In genomic region chr15:79690426-79691022, GRCm38 (mm10) we compare ENCODE assay signal across 8 mouse cellular contexts. TPM values are rescaled to one million over a fixed set of nuclear protein-coding genes. Genes with fewer than 3 reads are reported as not detected.
DNase-seq lines count a peak whose midpoint lies in the region; ATAC-seq and TF ChIP-seq lines count a peak whose summit lies in the region.

TSS of gene Gtpbp1 (plus strand) at chr15:79690845.

- peak within 1 kb of the TSS; percentile 96 for H3K4me2 ChIP-seq in hindbrain, embryonic 13.5 days

- in situ Hi-C loops in Patski (cut with MboI; ENCODE audit: low pct_unique_long_range_greater_than_20kb): no loop called here

- H3K27me3 ChIP-seq in Patski: no peaks in the 10 kb centered on the region
- no peaks in the 10 kb centered on the region for H3K27me3 ChIP-seq in hindbrain, embryonic 13.5 days

- no peak for TF ChIP-seq CTCF in Patski (IDR thresholded peaks at IDR 0.05)

- CTCF ChIA-PET in Patski (lab: Charles Lee): no interaction called here

- 0% methylated on average over 45 of the region's 45 CpGs for WGBS in hindbrain, embryonic 13.5 days

- H3K27ac ChIP-seq in hindbrain, embryonic 13.5 days: peak within 1 kb of the TSS; percentile 91

- DNase-seq in Patski (ENCODE audit: low read depth, low spot score): peak; percentile 100
- peak; percentile 98 to 99 for DNase-seq in cerebellum, postnatal 14 days
- DNase-seq in frontal cortex, postnatal 14 days (ENCODE audit: low spot score in 2 of 2): peak; percentile 96 to 99
- DNase-seq in layer of hippocampus, postnatal 25 days (ENCODE audit: extremely low spot score in 1 of 2, low spot score in 1 of 2): peak; percentile 76 to 88
- peak; percentile 100 for DNase-seq in lung, postnatal 25 days (ENCODE audit: low spot score)
- DNase-seq in retina, embryonic 14.5 days (ENCODE audit: low spot score): peak; percentile 100
- DNase-seq in thymus, postnatal 4 days: peak; percentile 91

- H3K36me3 ChIP-seq in hindbrain, embryonic 13.5 days: peaks cover 9% of the 10 kb centered on the region; the same call in 1 of the 2 replicates

- H3K9me3 ChIP-seq in hindbrain, embryonic 13.5 days: no peaks in the 10 kb centered on the region

- peaks cover 51% of the 10 kb centered on the region for H3K4me1 ChIP-seq in hindbrain, embryonic 13.5 days (replicated peaks)

- POLR2A ChIA-PET in Patski (lab: Charles Lee): no interaction called here

- peak within 1 kb of the TSS; percentile 87 for H3K9ac ChIP-seq in hindbrain, embryonic 13.5 days

- peak within 1 kb of the TSS; percentile 70 for H3K4me3 ChIP-seq in hindbrain, embryonic 13.5 days

- ATAC-seq in Patski: peak; percentile 89
- peak; percentile 98 for ATAC-seq in hindbrain, embryonic 13.5 days (ENCODE audit: low FRiP score)

RNA-seq across cellular contexts. Expression of gene Gtpbp1, which starts in this region (rescaled TPM):
- polyA plus RNA-seq in Patski (2021): 33.4 TPM
- 44.8 and 45.2 TPM in 2 replicates for polyA plus RNA-seq in hindbrain, embryonic 13.5 days (2015; fragmentation: Nextera tagmentation; extraction: Ambion mirVana)
- 10 to 100 TPM; 46.2 to 52.6 TPM for total RNA-seq in layer of hippocampus, postnatal 25 days (2021)

Comparison
In these comparisons a context has a peak if more than half of its experiments do, and no peak if none do; other contexts are left out.
1. Peak in every context shown above with its lines: DNase-seq, ATAC-seq, H3K4me3 ChIP-seq and H3K27ac ChIP-seq.